Mouse (Mus musculus): ENCODE results near the gene Rpl11. TPM values are rescaled to one million over a fixed set of nuclear protein-coding genes. Genes with fewer than 3 reads are reported as not detected.

The Rpl11 gene
- polyA plus RNA-seq, 1 experiment from 2014 or later: 211 TPM

DNA sequence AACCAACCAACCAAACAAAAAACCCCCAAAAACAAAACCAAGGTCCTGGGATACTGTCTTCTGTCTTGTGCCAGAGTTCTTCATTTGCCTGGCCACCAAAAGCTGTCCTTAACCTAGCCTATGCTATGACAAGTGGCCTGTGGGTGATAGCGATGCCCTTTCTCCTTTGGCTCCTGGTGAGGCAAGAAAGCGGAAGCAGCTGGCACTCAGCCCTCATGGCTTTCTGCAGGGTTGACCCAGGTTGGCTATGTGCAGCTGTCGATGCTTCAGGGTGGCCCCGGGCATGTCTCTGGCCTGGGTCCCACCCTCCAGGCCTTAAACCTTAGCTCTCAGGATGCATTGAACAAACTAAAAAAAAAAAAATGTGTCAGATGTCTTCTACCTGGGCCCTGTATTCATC lies 38.1 kb upstream of the Rpl11 start:
- Histone ChIP-seq H3K9me3 (replicated peaks; ENCODE audit: control insufficient read depth, low read length) (peaks cover 4% of the 10 kb centered on the region; the same call in 1 of the 2 replicates), H3K4me2 (ENCODE audit: low read depth, low read length) (no peak overlapping the region), H3K4me3 (ENCODE audit: low read length) (no peak overlapping the region), H3K27ac (ENCODE audit: low read length) (no peak overlapping the region), H3K9ac (ENCODE audit: low read length) (no peak overlapping the region), H3K27me3 (ENCODE audit: control insufficient read depth, insufficient read depth, low read length) (no peaks in the 10 kb centered on the region), H3K36me3 (ENCODE audit: control insufficient read depth, insufficient read depth) (no peaks in the 10 kb centered on the region), H3K4me1 (ENCODE audit: control insufficient read depth, insufficient read depth, low read length) (peaks cover 2% of the 10 kb centered on the region; the same call in 1 of the 2 replicates)
- ATAC-seq (replicated peaks; ENCODE audit: extremely low read depth, insufficient read depth, low FRiP score): no peak
- 93% methylated on average over 4 of the region's 4 CpGs for WGBS

DNA sequence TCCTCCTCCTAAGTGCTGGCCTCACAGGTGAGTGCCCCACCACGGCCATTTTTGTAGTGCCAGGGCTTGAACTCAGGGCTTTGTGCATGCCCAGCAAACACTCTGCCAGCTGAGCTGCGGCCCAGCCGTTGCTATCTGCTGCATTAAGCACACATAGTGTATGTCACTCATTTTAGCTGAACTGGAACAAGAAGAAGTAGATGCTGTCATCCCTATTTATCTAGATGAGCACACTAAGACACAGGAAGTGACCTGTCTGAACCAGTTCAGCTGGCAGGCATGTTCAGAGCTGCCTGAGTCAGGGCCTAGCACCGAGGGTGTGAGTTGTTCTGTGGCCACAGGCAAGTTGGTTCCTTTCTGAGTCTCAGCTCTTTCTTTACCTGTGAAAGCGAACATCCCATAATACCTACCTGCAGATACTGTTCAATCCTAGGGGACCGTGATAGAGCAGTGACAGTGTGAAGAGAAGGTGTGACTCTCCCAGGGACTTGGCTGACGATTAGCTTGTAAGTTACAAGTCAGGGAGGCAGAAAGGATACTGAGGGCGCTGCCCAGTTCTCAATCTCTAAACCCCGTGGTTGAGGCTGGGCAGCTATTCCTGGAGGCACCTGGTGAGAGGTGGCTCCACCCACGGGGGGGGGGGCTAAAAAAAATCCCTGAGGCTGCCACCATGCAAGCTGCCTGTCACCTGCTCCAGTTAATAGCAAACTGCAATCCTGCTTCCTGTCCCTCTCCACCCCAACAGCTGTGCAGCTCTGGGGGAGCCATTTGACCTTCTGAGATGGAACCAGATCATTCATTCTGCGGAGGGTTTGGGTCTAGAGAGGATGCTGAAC lies 36.7 kb upstream of the Rpl11 start:
- Histone ChIP-seq H3K4me3 (ENCODE audit: low read length) (no peak overlapping the region), H3K9ac (ENCODE audit: low read length) (no peak overlapping the region), H3K36me3 (ENCODE audit: control insufficient read depth, insufficient read depth) (no peaks in the 10 kb centered on the region), H3K4me2 (ENCODE audit: low read depth, low read length) (no peak overlapping the region), H3K27me3 (ENCODE audit: control insufficient read depth, insufficient read depth, low read length) (no peaks in the 10 kb centered on the region), H3K9me3 (replicated peaks; ENCODE audit: control insufficient read depth, low read length) (peaks cover 4% of the 10 kb centered on the region; the same call in 1 of the 2 replicates), H3K27ac (ENCODE audit: low read length) (peak overlapping the region; percentile 36), H3K4me1 (ENCODE audit: control insufficient read depth, insufficient read depth, low read length) (peaks cover 2% of the 10 kb centered on the region; the same call in 1 of the 2 replicates)
- WGBS: 58% methylated on average over 11 of the region's 11 CpGs
- no peak for ATAC-seq (replicated peaks; ENCODE audit: extremely low read depth, insufficient read depth, low FRiP score)

DNA sequence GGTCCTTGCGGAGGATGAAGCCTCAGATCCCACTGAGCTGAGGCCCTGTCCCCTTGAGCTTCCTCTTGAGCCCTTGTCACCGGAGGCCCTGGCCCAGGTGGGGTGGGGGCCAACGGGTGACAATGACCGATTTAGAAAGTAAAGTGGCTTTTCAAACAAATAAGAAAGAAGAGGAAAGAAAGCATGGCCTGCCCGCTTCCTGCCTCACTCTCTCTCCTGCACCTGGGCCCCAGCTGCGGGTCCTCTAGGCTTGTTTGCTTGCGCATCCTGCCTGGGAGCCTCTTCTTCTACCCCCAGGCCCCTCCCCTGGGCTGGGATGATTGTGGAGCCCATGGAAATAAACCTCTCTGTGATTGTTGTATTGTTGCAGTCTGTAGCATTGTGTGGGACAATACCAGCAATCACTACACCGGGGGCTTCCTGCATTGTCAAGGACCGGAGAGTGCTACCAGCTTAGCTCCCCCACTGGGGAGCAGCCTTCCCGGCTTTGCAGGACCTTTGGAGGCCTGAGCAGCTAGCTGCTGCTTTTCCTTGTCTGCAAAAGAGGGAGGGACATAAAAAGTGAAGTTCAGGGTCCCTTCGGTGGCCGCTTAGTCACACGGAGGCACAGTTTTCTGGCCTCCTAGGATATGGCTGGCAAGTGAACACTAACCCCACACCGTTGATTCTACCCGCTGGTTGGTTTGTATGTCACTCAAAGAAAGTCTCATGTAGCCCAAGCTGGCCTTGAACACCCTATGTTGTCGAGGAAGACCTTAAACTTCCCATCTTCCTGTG lies 35.9 kb upstream of the Rpl11 start:
- WGBS: 47% methylated on average over 16 of the region's 16 CpGs
- H3K36me3 ChIP-seq (ENCODE audit: control insufficient read depth, insufficient read depth): no peaks in the 10 kb centered on the region
- no peak overlapping the region for H3K4me2 ChIP-seq (ENCODE audit: low read depth, low read length)
- H3K4me1 ChIP-seq (ENCODE audit: control insufficient read depth, insufficient read depth, low read length): peaks cover 2% of the 10 kb centered on the region; the same call in 1 of the 2 replicates
- H3K4me3 ChIP-seq (ENCODE audit: low read length): no peak overlapping the region
- ATAC-seq (replicated peaks; ENCODE audit: extremely low read depth, insufficient read depth, low FRiP score): peak; percentile 50
- H3K27ac ChIP-seq (ENCODE audit: low read length): peak overlapping the region; percentile 69
- peaks cover 4% of the 10 kb centered on the region; the same call in 1 of the 2 replicates for H3K9me3 ChIP-seq (replicated peaks; ENCODE audit: control insufficient read depth, low read length)
- H3K9ac ChIP-seq (ENCODE audit: low read length): no peak overlapping the region
- H3K27me3 ChIP-seq (ENCODE audit: control insufficient read depth, insufficient read depth, low read length): no peaks in the 10 kb centered on the region

DNA sequence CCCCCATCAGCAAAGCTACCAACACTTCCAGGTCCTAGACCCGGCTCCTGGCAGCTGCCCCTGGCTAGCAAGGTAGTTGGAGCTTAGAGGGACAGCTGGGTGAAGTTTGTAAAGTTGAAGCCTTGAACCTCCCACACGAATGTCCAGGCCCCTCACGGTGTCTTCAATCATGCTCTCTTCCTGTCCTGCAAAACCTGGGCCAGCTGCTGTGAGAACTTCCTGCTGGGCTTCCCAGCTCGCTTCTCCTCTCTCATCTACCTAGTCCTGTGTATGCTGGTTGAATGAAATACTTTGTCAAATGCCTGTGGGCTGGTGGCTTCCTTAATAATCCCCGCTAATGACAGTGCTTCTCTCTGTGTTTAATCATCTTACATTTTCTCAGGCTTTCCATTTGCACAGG lies 35.1 kb upstream of the Rpl11 start:
- H3K27ac ChIP-seq (ENCODE audit: low read length): peak overlapping the region; percentile 69

DNA sequence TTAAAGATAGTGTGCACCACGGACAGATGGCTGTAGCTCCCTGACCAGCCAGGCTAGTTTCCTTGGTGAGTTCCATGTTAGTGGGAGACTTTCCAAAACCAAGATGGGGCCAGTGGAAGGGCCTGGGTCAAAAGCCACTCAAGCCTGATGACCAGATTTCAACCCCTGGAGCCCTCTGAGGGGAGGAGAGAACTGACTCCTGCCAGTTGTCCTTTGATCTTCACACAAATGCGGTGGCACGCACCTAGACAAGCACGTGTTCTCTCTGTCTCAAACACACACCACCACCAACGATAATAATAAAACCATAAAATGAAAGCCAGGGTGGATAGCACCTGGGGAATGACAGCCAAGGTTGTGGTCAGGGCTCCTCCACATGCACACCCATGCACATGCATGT lies 34.0 kb upstream of the Rpl11 start:
- Histone ChIP-seq H3K9me3 (replicated peaks; ENCODE audit: control insufficient read depth, low read length) (peaks cover 4% of the 10 kb centered on the region; the same call in 1 of the 2 replicates), H3K9ac (ENCODE audit: low read length) (no peak overlapping the region), H3K27ac (ENCODE audit: low read length) (no peak overlapping the region), H3K4me1 (ENCODE audit: control insufficient read depth, insufficient read depth, low read length) (peaks cover 4% of the 10 kb centered on the region; the same call in 1 of the 2 replicates), H3K4me3 (ENCODE audit: low read length) (no peak overlapping the region), H3K4me2 (ENCODE audit: low read depth, low read length) (no peak overlapping the region), H3K27me3 (ENCODE audit: control insufficient read depth, insufficient read depth, low read length) (peaks cover 4% of the 10 kb centered on the region), H3K36me3 (ENCODE audit: control insufficient read depth, insufficient read depth) (no peaks in the 10 kb centered on the region)
- 72% methylated on average over 5 of the region's 5 CpGs for WGBS
- ATAC-seq (replicated peaks; ENCODE audit: extremely low read depth, insufficient read depth, low FRiP score): no peak

More for the DNA sequence above, 35.1 kb upstream of the Rpl11 start:
- Histone ChIP-seq H3K4me1 (ENCODE audit: control insufficient read depth, insufficient read depth, low read length) (peaks cover 2% of the 10 kb centered on the region; the same call in 1 of the 2 replicates), H3K4me3 (ENCODE audit: low read length) (no peak overlapping the region), H3K4me2 (ENCODE audit: low read depth, low read length) (no peak overlapping the region), H3K36me3 (ENCODE audit: control insufficient read depth, insufficient read depth) (no peaks in the 10 kb centered on the region), H3K9ac (ENCODE audit: low read length) (no peak overlapping the region), H3K27me3 (ENCODE audit: control insufficient read depth, insufficient read depth, low read length) (no peaks in the 10 kb centered on the region), H3K9me3 (replicated peaks; ENCODE audit: control insufficient read depth, low read length) (peaks cover 4% of the 10 kb centered on the region; the same call in 1 of the 2 replicates)
- WGBS: 67% methylated on average over 5 of the region's 5 CpGs
- no peak for ATAC-seq (replicated peaks; ENCODE audit: extremely low read depth, insufficient read depth, low FRiP score)

DNA sequence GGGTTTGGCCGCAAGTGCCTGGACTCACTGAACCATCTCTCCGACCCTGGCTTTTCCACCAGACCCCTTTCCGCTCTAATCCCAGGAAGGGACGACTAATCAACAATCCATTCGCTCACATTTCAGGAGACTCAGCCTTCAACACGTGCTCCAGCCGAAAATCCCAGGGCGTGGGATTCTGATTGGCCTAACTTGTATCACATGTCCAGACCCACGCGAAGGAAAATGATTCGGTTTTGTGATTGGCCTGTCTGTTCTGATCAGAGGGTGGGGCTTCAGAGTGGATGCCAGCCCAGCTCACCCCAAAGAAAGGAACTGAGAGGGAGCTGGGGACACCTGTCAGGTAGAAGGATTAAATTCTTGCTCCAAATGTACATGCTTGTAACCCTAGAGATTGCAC lies 31.6 kb upstream of the Rpl11 start:
- H3K27me3 ChIP-seq (ENCODE audit: control insufficient read depth, insufficient read depth, low read length): peaks cover 24% of the 10 kb centered on the region
- H3K4me3 ChIP-seq (ENCODE audit: low read length): no peak overlapping the region
- H3K4me2 ChIP-seq (ENCODE audit: low read depth, low read length): no peak overlapping the region
- H3K9me3 ChIP-seq (replicated peaks; ENCODE audit: control insufficient read depth, low read length): no peaks in the 10 kb centered on the region
- H3K9ac ChIP-seq (ENCODE audit: low read length): no peak overlapping the region
- ATAC-seq (replicated peaks; ENCODE audit: extremely low read depth, insufficient read depth, low FRiP score): no peak
- H3K27ac ChIP-seq (ENCODE audit: low read length): no peak overlapping the region
- no peaks in the 10 kb centered on the region for H3K36me3 ChIP-seq (ENCODE audit: control insufficient read depth, insufficient read depth)
- 89% methylated on average over 11 of the region's 11 CpGs for WGBS
- peaks cover 8% of the 10 kb centered on the region; the same call in 1 of the 2 replicates for H3K4me1 ChIP-seq (ENCODE audit: control insufficient read depth, insufficient read depth, low read length)

DNA sequence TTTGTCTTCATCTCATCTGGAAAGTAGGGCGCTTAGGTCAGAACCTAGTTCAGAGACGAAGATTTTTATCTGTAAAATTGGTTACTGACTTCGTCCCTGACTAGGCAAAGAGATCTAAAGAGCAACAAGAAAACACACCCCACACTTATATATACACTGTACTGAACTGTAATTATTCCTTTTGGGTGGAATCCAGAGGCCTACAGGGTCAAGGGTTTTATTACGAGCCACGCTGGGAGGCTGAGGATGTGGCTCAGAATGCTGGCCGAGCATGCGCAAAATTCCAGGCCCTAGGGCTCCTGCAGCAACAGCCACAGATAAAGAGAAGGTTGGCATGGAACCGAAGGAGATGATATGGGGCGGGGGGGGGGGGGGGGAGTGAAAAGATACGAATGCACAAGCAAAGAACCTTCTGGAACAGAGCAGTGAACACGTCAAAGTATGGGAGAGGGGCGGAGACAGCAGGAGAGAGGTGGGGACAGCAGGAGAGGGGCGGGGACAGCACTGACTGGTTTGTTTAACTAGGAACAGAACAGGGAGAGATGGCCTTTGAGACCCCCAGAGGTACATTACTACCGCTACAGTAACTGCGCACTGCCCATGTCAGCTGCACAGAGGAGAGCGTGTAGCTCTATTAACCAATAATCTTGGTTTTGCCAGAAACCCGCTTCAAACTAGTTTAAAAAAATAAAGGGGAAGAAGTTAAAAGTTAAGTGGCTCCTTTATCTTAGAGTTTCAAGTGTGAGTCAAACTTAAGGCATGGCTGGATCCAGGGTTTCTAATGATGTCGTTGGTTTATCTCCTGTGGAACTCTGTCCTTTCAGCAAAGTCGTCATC lies 30.3 kb upstream of the Rpl11 start:
- Histone ChIP-seq H3K9me3 (replicated peaks; ENCODE audit: control insufficient read depth, low read length) (no peaks in the 10 kb centered on the region), H3K36me3 (ENCODE audit: control insufficient read depth, insufficient read depth) (no peaks in the 10 kb centered on the region), H3K27me3 (ENCODE audit: control insufficient read depth, insufficient read depth, low read length) (peaks cover 28% of the 10 kb centered on the region), H3K4me2 (ENCODE audit: low read depth, low read length) (no peak overlapping the region), H3K9ac (ENCODE audit: low read length) (no peak overlapping the region), H3K4me1 (ENCODE audit: control insufficient read depth, insufficient read depth, low read length) (peaks cover 8% of the 10 kb centered on the region; the same call in 1 of the 2 replicates), H3K4me3 (ENCODE audit: low read length) (no peak overlapping the region), H3K27ac (ENCODE audit: low read length) (no peak overlapping the region)
- no peak for ATAC-seq (replicated peaks; ENCODE audit: extremely low read depth, insufficient read depth, low FRiP score)
- WGBS: 54% methylated on average over 19 of the region's 19 CpGs

DNA sequence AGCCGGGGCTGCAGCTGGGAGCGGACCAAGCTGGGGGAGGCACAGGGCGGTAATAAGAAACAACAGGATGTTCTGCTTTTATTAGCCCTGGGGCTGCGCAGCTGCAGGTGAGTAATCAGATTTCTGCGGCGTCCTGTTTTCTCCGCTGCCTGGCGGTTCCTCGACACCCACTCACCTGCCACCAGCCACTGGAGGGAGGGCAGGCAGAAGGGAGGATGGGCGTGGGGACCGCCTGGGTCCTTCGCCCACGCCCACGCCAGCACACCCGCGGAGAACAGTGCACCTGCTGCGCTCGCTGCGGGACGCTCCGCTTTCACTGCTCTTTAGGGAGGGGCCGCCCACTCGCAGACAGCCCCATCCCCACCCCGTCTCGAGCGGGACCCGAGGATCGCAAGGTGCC lies 28.5 kb upstream of the Rpl11 start:
- ATAC-seq (replicated peaks; ENCODE audit: extremely low read depth, insufficient read depth, low FRiP score): no peak; the same call in 1 of the 2 replicates
- H3K4me1 ChIP-seq (ENCODE audit: control insufficient read depth, insufficient read depth, low read length): peaks cover 8% of the 10 kb centered on the region; the same call in 1 of the 2 replicates
- no peaks in the 10 kb centered on the region for H3K9me3 ChIP-seq (replicated peaks; ENCODE audit: control insufficient read depth, low read length)
- H3K27me3 ChIP-seq (ENCODE audit: control insufficient read depth, insufficient read depth, low read length): peaks cover 28% of the 10 kb centered on the region
- 0 out of 2 replicates have a peak overlapping the region, but pooled peaks have one; percentile 9 for H3K9ac ChIP-seq (ENCODE audit: low read length)
- peak overlapping the region; percentile 60 for H3K4me2 ChIP-seq (ENCODE audit: low read depth, low read length)
- H3K36me3 ChIP-seq (ENCODE audit: control insufficient read depth, insufficient read depth): no peaks in the 10 kb centered on the region
- H3K27ac ChIP-seq (ENCODE audit: low read length): no peak overlapping the region
- H3K4me3 ChIP-seq (ENCODE audit: low read length): peak overlapping the region; percentile 30
- 5% methylated on average over 28 of the region's 28 CpGs for WGBS
